Mouse (Mus musculus): ENCODE data around the gene Il3ra.
A peak's percentile ranks its signal among the peaks of the same experiment; 100 is the strongest.

The Il3ra gene

GRCm38 (mm10) chr14:14345948-14346812 is at the start of gene Il3ra:
Gene Il3ra, plus strand, starts transcription at chr14:14346275.
- DNase-seq: peak; percentile 61 to 63

- DNase-seq: peak; percentile 45 to 53
Observed at GRCm38 (mm10) chr14:14308938-14309337, 37.1 kb upstream of the Il3ra start.

- DNase-seq: peak; percentile 8 to 21
Observed at GRCm38 (mm10) chr14:14309416-14309815, 36.7 kb upstream of the Il3ra start.

GRCm38 (mm10) chr14:14322528-14322927 is 23.5 kb upstream of the Il3ra start, which contains the start of gene Olfr31:
Gene Olfr31, plus strand, starts transcription at chr14:14322828.
- DNase-seq: no peak

GRCm38 (mm10) chr14:14345113-14345871 is 783 bp upstream of the Il3ra start:
- peak; percentile 86 to 90 for DNase-seq

- no peak for DNase-seq
Observed at GRCm38 (mm10) chr14:14346813-14347100, 682 bp downstream of the Il3ra start.

GRCm38 (mm10) chr14:14347151-14347835 is 1.2 kb downstream of the Il3ra start:
- peak; percentile 15 to 22 for DNase-seq

GRCm38 (mm10) chr14:14347836-14348621 is 2.0 kb downstream of the Il3ra start:
- peak in 1 of 2 experiments; percentile 20 for DNase-seq

- DNase-seq: peak in 1 of 2 experiments; percentile 10
Observed at GRCm38 (mm10) chr14:14348674-14349401, 2.8 kb downstream of the Il3ra start.

- peak in 1 of 2 experiments; percentile 21 for DNase-seq
Observed at GRCm38 (mm10) chr14:14349485-14350262, 3.6 kb downstream of the Il3ra start.

- DNase-seq: peak in 1 of 2 experiments; percentile 12
Observed at GRCm38 (mm10) chr14:14350263-14351147, 4.4 kb downstream of the Il3ra start.

GRCm38 (mm10) chr14:14351148-14351455 is 5.0 kb downstream of the Il3ra start:
- no peak for DNase-seq

- no peak for DNase-seq
Observed at GRCm38 (mm10) chr14:14351721-14352590, 5.9 kb downstream of the Il3ra start.

- no peak for DNase-seq
Observed at GRCm38 (mm10) chr14:14352606-14353005, 6.5 kb downstream of the Il3ra start.

GRCm38 (mm10) chr14:14353081-14353732 is 7.1 kb downstream of the Il3ra start:
- DNase-seq: no peak

GRCm38 (mm10) chr14:14353740-14354510 is 7.8 kb downstream of the Il3ra start:
- DNase-seq: no peak

- DNase-seq: no peak
Observed at GRCm38 (mm10) chr14:14354511-14355359, 8.7 kb downstream of the Il3ra start.
